Mouse (Mus musculus) cerebellum, adult 9-10 months (tissue): ENCODE results near the gene Ormdl3.
"Not testable (repeated sequence)": the region's sequence is repeated elsewhere in the genome, so short reads cannot be mapped to it uniquely, and the experiment has no call there.

ENCODE experiments used
- DNase-seq: peaks from one replicate; pipeline ENCODE4 v3.0.0; 2022

The Ormdl3 gene

DNA sequence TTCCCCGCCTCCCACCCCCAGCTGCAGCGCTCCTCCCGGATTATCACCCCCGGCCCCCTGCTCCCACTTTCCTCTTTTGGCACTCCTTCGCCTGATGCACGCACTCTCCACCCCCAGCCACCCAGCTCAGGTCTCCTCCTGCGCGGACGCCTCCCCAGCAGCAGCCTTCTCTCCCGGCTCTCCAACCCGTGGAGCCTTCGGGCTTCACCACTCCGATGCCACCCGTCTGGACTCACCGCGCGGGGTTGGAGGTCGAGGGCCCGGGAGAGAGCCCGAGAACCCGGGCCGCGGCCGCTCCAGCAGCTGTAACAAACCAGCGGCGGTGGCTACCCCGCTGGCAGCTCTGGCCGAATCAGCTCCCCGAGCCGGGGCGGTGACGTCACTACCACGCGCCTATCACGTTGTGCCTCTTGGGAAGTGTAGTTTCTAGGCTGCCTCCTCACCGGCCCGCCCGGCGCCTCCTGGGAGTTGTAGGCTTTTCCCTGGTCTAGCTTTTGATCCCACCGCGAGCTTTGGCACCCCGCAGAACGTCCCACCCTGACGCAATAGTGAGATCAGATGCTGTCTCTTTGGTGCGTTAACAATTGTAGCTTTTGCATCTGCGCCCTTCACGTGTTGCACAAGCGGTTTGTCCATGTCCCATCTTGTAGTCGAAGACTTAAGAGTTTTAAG is at the start of gene Ormdl3:
TSS of gene Ormdl3 (minus strand) at position 477 of the 672 bp plus-strand sequence.
- peak; percentile 96 for DNase-seq

DNA sequence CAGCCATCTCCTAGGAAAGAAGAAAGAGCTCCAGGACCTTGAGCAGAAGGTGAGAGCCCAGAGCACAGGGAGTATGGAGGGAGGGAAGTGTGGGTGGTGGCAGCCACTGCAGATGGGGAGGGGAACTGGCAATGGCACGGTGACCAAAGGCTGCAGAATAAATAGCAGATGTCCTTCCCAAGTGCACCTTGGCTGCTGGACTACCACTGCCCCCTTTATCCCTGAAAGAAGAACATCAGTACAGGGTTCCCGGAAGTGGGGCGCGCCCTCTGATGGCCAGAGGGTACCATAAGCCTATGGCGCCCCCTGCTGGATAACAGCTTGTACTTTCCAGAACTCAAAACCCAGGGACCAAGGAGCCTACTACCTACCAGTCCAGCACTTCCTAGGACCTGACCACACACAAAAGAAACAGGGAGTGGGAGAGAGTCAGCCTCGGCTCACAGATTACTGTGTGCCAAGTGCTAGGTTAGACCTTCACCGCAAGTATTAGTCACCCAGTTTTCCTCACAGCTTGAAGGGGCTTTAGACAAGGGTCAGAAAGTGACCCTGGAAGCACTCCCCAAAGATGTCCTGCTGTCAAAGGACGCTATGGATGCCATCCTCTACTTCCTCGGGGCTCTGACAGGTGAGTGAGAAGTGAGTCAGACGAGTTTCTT is 48.3 kb upstream of the Ormdl3 start:
- DNase-seq, result not testable (repeated sequence)

DNA sequence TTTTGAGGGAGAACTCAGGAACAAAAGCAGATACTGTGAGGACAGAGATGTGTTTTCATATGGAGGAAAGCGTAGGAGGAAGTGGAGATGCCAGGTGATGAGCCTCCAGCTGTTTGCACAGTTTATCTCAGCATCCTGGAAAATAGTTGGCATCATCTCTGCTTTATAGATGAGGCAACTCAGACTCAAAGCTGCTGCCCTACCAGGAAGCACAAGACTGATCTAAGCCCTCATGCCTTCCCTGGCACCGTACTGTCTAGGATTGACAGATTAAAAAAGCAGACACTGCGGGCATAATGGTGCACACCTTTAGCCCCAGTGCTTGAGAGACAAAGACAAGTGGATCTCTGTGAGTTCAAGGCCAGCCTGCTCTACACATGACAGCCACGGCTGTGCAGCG is 43.5 kb upstream of the Ormdl3 start:
- no peak for DNase-seq

DNA sequence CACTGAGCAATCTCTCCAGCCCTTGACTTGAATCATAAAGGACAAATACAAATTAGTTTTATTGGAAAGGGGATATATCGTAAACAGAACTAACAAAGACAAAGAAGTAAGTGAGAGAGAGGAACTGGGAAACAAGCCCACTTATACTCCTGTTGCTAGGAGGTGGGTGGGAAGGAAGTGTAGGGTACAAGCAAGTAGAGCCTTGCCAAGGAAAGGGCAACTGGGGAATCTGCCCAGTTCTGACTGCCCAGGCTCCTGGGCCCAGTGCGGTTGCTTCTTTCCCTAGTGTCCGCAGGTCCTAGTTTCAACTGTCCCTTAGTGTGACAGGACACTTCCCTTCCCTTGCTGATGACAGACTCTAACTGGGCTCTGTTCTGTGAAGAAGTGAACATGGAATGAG is 41.5 kb upstream of the Ormdl3 start:
- DNase-seq, result no peak

DNA sequence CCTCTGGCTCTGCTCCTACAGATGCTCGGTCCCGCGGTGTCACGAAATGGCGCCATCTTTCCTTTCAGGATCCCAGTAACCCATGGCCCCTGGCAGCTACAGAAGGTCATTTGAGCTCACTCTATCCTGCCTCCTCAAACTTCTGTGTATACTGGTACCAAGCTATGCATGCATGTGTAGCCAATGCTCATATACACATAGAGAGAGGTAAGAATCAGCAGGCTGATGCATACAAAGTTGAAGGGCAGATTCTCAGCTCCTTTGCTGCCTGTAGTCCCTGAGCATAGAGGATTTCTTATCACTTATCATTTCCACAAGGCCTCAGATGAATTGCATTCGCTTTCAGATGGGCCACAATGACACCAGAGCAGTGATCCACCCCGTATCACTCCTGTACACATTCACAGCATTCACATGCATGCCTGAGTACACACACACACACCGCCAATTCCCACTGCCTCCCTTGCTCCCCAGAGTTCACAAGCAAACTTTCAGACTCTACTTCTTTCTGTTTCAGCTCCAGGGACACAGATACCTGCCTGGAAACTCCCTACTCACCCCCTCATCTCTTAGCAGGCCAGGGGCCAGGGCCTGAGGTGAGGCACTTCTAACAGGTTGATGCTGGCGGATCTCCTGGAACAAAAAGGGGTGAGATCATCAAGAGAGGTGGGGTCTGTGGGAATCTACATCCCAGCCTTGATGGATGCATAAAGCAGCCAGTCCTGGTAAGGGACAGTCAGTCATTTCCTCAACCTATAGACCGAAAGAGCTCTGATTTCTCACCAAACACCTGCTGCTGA is 38.6 kb upstream of the Ormdl3 start, which contains the start of the genes Gm12355 and Gsdma3:
TSS of gene Gm12355 (minus strand) at position 51 of the 800 bp plus-strand sequence.
TSS of gene Gsdma3 (plus strand) at position 750 of the 800 bp plus-strand sequence.
- no peak for DNase-seq

DNA sequence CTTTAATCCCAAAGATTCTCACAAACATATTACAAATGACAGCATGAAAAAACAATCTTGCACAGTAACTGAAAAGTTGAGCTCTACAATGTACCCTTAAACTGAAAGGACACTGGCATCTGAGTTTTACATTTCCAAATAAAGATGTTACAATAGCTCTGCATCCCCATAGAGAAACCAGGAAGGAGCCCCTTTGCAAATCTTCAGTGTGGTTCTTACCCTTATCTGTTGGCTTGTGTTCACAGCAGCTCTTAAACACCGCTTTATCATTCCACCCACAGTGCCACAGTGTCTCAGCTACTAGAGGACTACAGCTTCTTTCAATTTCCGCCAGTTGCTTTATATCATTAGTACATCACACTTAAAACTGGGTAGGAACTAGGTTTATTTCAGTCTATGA is 37.2 kb upstream of the Ormdl3 start:
- not testable (repeated sequence) for DNase-seq

DNA sequence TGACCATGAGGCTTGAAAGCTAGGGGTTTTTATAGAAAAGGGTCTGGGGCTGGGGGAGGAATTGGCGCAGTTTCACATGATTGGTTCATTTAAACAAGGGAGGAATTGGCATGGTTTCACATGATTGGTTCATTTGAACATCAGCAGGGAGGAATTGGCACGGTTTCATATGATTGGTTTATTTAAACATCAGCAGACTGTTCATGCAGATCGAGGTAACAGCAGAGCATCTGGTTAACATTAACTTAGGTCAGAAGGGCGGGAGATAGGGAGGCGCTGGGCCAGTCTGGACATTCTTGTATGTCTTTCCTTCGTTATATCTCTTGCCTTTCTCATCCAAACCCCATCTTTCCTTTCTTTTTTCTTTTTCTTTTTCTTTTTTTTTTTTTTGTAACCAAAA is 36.8 kb upstream of the Ormdl3 start:
- DNase-seq, result not testable (repeated sequence)

DNA sequence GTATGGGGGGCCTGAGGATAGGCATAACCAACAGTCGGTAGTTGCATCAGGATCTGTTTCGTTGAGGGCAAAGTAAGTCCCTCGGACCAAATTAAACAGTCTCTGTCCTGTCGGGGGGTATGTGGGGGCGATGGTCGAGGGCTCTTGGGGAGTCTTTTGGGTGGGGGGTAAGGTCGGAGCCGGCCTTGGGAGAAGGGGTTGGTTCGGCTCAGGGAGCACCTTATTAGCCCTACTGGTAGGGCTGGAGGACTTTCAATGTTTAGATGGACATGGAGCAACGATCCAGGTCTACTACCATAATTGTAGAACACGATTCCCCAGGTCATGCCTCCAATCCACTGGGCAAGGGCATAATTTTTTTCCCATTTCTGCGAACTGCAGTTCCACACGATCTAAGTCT is 33.6 kb upstream of the Ormdl3 start:
- no peak for DNase-seq

DNA sequence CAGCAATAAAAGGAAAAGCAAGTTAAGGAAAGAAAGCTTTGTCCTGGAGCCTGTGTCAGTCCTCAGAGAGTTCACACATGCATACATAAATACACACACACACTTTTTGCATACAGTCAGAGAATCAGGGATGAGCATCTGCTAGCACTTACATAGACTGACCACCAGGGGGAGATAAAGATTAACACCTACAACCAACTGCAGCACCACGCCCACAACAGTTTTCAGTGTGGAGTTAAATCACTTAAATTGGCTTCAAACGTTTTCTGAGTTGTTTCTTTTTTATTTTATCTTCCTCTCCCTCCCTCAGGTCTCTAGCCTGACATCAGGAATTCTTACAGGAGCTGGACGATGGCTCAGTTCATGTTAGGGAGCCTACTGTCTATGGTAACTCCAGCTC is 19.6 kb upstream of the Ormdl3 start:
- DNase-seq, result peak; percentile 69

DNA sequence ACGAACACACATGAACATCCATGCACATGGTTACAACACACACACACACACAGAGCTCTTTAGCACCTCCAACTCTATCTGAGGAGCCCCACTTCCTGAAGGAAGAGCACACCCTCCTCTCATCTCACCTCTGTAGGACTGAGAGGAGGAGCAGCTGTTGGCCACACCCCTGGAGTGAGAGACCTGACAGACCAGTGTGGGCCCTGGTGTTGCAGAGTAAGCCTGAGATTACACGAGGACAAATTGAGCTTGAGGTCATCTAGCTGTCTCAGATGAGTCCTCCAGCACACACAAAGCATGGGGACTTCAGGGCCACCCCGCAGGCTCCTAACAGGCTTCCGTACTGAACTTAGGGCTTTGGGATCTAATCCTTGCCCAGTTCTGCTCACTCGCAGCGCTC is 17.7 kb upstream of the Ormdl3 start:
- not testable (repeated sequence) for DNase-seq

DNA sequence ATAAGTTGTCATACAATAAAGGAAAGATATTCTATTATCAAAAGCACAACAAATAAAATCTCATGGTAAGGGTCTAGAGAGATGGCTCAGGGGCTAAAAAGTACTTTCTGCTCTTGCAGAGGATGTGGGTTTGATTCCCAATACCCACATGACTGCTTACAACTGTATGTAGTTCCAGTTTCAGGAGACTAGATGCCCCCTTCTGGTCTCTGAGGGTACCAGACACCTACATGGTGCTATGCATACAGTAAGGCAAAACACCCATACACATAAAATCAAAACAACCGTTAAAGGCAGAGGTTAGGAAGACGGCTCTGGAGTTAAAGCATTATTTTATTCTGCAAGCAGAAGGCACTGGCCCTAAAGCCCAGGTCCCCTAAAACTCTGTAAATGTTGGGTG is 16.8 kb upstream of the Ormdl3 start:
- DNase-seq, result no peak

DNA sequence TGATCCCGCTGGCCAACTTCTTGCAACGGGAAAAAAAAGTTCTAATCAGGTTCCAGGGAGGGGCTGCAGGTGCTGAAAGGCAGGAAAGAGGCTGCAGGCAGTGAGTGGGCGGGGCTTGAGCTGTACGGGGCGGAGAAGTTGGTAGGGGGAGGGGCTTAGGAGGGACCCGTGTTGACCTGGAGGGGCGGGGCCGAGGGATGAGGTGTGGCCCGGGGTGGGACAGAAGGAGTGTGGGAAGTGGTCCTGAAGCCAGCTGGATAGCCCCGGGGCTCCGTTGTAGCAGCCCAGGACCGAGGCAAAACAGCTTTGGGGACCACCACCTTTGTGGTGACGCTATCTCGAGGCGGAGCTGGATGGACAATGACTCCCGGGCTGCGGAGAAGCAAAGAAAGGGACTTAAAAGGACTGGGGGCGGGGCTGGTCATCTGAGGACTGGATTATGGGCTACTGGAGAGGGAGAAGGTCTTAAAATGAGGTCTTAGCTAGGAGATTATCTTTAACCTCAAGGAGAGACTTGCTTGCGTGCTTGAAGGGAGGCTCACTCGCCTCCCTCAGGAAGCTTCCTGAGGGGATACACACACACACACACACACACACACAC is 15.0 kb upstream of the Ormdl3 start:
- no peak for DNase-seq

DNA sequence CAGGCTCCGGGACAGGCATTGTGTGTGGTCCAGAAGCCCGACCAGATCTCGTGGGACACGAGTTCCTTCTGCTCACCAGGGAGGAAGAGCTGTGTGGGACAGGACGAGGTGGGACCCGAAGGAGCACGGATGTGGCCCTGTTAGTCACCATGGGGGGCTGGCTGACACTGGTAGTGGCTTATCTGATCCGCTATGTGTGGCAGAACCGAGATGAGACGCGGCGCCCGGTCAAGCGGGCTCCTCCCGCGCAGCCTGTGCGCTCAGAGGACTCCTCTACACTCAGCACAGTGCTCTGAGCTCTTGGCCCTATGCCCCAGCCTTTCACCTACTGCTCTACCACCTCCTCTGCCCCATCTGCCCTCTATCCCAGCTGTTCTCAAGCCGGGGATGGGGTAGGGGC is 12.1 kb upstream of the Ormdl3 start:
- DNase-seq, result no peak

DNA sequence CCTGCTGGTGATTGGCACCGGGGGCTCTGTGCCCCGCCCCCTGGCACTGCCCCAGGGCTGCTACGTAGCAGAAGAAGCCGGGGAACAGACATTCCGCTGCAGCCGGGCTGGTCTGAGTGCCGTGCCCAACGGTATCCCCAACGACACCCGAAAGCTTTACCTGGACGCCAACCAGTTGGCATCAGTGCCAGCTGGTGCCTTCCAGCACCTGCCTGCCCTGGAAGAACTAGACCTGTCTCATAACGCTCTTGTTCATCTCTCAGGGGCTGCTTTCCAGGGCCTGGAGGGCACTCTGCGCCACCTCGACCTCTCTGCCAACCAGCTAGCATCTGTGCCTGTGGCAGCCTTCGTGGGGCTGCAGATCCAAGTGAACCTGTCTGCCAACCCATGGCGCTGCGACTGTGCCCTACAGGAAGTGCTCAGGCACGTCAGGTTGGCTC is 11.7 kb upstream of the Ormdl3 start:
- DNase-seq, result peak; percentile 75

DNA sequence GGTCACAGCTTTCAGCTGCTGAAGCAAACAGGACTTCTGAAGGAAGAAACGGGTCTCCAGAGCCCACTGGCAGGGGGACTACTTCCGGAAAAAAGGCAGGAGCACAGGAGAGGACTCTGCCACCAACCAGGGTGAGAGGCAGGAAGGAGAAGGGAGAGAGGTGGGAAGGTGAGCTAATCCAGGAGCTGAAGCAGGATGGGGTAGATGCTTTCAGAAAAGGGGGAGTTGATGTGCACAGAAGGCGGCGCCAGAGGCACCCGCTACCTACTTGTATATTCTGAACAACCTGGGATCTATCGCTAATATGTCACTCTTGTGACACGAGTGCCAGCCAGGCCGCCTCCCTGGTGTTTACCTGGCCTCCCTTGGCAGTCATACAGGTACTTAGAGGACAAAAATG is 10.8 kb upstream of the Ormdl3 start, which contains the start of gene Lrrc3c:
TSS of gene Lrrc3c (plus strand) at position 301 of the 400 bp plus-strand sequence.
- DNase-seq, result no peak

DNA sequence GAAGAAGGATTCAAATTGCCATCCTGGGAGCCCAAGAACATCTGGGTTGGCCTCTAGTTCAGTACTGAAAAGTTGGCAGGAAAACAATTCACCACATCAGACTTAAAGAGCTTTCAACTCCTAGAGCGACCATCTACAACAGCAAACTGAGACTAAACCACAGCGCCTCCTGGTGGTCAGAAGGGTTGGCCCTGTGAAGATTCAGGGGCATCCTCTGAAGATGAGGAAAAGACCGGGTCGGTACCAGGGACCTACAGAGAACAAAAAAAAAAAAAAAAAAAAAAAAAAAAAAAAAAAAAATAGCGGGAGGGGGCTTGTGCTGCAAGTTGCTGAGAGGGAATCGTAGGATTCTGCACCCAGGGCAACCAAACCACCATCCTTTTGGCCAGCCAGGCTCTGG is 10.2 kb upstream of the Ormdl3 start:
- no peak for DNase-seq

DNA sequence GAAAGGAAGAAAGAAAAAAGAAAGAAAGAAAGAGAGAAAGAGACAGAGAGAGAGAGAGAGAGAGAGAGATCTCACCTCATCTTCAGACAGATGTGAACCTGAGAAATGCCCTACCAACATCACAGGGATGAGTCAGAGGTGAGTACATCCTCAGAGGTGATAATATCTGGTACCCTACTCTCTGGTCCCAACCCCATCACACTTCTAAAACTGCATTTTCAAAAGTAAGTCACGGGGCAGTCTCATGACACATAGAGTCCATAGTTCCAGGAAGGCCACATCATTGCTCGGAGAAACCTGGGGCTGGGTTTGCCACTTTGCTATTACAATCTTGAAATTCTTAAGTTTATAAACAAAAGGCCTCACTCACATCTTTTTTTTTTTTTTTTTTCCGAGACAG is 8.8 kb upstream of the Ormdl3 start:
- no peak for DNase-seq

DNA sequence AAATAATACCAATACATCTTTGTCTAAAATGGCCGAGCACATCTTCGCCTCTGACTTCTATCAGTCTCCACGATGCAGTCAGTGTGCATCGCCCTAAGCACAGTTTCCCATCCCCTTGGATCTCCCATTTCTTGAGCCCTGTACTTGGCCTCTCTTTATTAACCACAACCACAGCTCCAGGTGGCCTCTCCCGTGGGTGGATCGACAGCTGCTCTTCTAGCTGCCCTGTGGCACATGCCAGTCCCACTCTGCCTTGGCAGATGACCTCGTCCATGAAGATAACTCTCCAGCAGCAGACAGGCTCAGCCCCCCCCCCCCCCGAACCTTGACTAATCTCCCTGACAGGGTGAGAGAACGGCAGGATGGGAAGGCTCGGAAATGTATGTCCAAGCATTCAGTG is 8.3 kb upstream of the Ormdl3 start:
- no peak for DNase-seq

DNA sequence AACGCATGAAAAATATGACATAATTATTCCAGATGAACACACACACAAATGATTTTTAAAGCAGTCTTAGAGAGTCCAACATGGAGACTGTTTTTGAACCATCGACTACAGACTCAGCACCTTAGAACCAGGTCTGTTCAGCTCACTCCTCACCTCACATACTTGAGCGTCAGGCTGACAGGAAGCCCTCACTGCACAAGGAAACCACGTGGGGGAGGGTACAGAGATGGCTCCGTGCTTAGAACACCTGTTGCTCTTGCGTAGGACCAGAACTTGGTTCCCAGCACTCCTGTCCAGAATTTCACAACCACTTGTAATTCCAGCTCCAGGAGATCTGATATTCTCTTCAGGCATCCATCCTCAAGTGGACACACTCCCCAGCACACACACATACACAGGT is 7.9 kb upstream of the Ormdl3 start:
- DNase-seq, result no peak

DNA sequence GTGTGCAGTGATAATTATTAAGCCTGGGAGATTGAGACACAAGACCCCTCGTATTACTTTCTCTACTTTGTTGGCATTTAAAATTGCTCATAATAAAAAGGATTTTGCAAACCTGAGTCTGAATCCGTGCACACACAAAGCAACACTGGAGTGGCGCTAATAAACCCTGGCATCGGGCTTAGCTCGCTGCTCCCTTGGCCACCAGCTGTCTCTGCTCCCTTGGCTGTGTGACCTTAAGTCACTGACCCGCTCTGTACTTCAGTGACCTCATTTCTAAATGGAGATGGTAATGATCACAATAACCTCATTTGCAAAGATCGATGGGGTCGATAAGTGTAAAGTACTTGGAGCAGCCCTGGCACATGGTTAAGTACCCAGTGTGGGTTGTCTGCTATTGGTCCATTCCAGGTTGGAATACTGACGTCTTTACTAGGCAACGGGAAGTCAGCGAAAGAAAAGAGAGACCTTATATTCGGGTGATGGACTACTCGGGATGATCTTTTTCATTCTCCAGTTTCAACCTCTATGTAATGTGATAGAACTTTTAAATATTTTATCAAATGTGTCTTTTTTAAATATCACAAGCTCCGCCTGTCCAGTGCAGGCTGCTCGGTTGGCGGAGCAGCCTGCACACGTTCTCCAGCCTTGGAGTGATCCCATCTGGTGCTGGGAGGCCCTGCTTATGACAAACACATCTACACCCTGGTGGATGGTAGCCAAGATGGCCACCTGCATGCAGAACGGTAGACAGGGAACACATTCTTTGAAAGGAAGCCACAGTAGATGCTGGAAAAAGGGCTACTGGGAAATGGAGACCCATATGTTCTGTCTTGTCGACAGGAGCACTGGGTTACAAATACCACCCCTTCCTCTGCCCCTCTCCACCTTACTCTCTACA is 3.6 kb upstream of the Ormdl3 start:
- peak; percentile 71 for DNase-seq

DNA sequence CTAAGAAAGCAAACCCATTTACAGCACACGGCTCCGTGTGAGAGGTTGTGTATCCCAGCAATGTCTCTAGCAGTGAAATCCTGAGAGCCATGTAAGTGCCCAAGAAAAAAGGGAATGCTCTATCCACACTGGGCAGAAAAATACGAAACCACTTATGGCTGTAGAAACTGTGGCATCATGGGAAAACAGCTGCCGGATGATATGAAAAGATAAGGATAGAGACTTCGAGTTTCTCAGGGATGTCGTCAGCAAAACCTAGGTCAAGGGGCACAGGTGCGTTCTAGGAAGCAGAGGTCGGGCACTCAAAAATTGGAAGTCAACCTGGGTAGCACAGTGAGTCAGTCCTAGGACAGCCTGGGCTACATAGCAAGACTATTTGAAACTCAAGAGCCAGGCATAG is 2.1 kb upstream of the Ormdl3 start:
- DNase-seq, result no peak

DNA sequence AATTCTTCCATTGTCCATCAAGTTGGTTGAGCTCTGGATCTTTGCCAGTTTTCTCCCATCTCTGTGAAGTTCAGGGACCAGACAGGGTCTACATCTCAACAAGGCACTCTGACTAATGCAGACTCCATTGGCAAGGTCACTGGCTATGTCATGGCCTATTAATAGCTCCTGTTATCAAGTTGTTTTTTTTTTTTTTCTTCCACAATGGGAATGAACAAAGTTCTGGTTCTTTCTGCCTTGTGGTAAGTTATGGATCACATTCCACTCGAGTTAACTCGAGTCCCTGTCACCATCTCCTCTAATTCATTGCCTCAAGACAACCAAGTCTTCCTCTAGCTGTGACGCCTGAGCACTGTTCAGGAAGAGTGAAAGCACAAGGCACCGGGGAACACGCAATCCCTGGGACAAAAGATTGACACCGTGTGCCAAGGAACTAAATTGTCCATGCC is 1.7 kb upstream of the Ormdl3 start:
- DNase-seq, result no peak
